Mouse (Mus musculus) mouse embryonic stem cell (cell line): ENCODE data around the gene Kmt5b.

Experiments used
- in situ Hi-C, 2 experiments: fragments of 300-500 bp; cut with MboI; formaldehyde crosslinking; loops; 1 replicate in 1 of 2; 3 replicates in 1 of 2; pipeline ENCODE4 v1.14.3; 2019 to 2020; ENCODE audit warnings: low sequenced_read_pairs in 2 of 2, low pct_unique_long_range_greater_than_20kb in 1 of 2, mixed read lengths in 1 of 2; ENCODE audit not compliant: unreplicated experiment in 1 of 2

The Kmt5b gene

DNA sequence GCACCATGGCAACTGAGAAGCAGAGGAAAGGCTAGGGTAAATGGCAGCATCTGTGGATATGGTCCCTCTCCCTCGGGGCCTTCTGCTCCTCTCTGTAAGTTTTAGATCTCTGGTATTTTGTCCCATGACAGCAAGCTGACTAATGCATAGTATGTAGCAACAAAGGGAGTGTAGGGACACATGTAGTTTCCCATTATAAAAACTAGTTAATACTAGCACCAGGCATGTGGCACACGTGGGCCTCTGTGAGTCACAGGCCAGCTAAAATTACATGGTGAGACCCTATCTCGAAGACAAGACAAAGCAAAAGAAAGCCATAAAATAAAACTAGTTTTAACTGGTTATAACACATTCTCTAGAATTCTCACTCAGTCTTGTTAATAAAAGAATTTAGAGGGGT lies 71.7 kb downstream of the Kmt5b start:
- in situ Hi-C loops: no loop called here

DNA sequence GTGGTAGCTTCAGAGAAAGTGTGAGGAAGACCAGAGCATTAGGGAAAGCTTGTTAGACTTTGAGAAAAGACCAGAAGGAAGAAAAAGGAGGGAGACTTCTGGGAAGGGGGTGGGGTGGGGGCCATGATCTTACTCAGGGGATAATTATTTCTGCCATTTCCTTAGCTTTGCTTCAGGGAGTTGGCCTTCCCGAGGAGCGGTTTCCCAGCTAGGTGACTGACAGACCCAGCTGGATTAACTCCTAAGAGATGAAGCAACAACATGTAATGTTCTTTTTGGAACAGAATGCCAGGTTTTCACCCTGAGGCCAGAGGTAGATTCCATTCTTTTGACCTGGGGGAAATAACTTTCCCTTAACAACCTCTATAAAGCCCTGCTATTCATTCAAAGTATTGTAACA lies 72.5 kb downstream of the Kmt5b start:
- in situ Hi-C loops: no loop called here

DNA sequence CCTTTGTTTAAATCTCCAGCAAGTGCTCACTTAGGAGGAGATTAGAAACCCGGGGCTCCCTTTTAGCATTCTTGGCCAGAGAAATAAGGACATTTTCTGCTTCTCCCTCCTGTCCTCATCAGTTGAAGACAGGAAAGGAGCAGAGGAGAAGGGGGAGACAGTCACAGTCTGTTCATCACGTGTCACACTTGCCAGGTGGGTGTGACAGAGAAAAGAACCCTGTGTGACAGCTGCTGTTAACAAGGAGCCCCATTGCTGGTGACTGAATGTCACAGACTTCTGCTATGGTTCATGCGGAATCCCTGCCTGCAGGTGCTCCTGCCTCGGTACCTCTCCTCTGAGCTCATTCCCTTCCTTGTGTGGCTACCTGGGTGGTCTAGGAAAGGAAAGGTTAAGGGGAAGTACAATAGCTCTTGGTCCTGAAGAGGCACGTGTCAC lies 73.0 kb downstream of the Kmt5b start:
- in situ Hi-C loops: no loop called here

DNA sequence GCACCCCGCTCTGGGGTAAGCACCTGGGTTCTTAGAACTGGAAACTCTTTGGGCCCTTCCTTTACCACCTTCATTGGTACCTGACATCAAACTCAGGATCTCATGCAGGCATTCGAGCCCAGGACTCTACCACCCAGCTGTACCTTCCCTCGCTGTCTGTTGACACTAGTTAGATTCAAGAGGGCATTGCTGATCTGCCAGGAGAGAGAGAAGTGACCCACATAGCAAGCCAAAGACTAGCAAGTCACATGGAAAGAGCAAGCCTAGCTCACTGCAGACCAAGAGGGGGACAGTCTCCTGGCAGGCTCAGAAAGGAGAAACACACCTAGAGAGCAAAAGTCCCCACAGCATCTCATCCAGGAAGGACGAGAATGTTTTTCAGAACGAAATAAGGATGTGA lies 73.5 kb downstream of the Kmt5b start:
- in situ Hi-C loops: no loop called here

DNA sequence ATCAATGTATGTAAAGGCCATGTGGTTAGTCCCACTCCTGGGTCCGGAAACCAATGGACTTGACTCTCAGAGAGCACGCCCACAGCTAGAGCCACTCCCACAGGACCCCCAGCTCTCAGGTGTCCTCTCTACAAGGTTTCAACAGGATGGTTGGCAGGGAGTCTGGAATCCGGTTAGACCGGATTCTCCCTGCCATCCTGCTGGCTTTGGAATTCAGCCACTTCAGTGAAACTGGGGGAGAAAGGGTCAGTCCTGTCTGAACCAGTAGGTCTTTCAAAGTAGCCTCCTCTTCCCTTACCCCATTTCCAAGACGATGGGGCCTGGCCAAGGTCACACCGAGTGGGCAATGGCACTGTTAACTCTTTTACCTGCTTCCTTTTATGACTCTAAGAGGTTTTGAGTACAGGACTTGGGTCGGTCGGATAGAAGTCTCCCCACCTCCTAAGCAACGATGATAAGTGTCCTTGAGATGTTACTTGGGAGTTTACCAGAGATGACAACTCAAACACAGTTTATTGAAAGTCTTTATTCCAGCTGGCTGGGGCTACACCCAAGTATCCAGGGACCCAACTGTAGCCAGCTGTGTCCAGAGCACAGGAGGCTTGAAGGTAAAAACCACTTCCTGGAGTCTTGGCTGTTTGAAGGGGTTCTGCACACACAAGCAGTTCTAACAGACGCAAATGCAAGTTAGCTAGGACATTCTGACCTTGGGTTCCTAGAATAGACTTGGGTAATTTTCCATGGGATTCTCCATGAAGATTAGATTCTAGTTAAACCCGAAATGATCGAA lies 75.3 kb downstream of the Kmt5b start:
- in situ Hi-C loops: no loop called here

DNA sequence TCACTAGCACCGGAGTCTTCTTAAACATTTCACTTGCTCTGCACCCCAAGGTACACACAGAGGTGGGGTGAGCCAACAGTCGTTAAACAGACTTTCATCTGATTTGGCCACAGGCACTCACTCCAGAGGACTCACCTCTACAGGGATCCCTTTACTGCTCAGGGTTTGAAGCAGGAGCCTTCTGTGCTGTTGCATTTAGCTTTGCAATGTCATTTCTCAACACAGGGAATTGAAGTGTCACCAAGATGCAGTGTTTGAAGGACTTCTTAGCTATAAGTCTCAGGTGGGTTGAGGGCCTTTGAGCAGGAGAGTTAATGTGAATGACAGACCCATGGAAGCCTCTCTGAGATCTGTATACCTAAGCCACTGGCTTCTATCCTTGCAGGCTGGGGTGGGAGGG lies 76.4 kb downstream of the Kmt5b start:
- in situ Hi-C loops: no loop called here

DNA sequence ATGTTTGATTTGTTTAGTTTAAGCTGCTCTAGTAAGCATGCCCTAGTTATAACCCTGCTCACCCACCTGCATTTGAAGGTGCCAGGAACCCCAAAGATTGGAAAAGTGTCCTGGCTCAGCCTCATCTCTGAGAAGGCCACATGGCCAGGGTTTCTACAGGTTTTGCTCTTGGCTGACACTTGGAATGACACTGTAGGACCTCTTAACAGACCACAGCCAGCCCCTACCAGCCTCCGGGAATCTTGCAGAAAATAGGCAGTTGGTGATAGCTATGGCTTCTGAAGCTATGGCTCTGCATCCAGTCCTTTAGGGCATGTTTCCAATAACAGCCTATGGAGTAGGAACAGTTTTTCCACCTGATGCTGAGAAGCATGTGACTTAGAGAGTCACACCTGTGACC lies 77.6 kb downstream of the Kmt5b start:
- in situ Hi-C loops: no loop called here

DNA sequence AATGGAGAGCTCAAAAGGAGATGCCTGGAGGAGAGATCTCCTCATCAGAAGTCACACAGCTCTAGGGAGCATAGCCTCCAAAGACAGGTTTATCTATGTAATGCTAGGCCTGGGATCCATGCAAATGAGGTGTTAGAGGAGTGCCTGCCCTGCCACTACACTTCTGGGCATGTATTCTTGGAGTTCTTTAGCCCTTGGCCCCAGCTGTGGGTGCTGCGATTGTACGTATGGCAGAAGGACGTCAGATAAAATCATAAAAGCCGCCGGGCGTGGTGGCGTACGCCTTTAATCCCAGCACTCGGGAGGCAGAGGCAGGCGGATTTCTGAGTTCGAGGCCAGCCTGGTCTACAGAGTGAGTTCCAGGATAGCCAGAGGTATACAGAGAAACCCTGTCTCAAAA lies 78.1 kb downstream of the Kmt5b start:
- in situ Hi-C loops: no loop called here

DNA sequence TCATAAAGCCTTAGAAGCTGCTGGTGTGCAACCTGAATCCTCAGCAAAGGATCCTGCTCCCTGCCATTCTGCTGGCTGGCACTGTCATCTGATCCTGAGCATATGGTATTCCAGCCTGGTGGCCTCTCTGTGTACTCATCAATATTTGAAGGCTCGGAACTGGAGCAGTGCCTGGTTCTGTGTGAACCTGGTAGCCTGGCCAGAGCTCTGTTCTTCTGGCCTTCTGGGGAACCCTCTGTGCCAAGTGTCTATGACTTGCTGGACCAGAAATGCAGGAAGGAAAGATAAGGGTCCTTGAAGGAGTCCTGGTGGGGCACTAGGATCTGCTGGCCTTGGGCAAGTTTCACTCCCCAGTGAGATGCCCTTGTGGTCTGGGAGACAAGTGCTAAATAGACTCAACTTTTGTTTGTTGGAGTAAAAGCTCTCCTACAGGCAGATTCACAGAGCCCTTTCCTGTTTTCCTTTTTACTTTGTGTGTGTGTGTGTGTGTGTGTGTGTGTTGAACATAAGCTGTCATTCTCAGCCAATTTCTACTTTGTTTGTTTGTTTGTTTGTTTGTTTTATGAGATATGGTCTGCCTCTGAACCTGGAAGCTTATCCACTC lies 78.7 kb downstream of the Kmt5b start:
- in situ Hi-C loops: no loop called here

DNA sequence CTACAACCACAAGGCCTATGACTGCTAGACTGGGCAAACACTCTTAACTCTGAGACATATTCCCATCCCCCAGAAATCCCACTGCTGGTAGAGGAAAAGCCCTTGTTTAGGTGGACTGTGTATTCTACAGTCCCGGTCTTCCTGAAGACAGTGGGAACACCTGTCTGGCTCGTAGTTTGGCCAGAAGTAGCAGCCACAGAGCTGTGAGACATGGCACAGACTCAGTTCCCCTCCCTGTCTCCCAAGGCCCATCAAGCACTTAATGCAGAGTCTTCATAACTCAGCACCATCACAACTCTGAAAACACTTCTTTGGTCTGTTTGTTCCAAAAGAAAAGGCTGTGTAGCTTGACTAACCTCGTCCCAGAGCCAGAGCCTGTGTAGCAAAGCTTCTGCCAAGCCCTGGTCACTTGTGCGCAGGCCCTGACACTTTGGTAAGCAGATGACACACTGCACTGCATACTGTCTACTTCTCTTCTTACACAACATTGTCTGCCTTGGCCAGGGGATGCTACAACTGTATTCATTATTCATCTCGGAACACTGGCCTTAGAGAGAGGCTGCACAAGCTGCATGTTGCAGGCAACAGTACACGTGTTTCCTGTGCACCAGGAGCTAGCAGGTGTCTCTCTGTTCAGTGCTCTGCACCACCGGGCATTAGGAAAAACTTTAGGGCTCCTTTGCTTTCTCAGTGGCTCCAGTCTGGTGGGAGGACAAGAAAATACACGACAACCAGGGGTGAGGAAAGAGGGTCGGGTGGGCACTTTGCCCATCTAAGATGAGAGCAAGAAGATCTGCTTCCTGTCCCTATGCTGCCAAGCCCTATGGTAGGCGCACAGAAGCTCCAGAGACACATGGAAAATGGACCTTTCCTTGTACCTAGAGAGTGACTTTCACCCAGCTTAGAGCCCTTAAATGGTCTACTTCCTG lies 79.7 kb downstream of the Kmt5b start:
- in situ Hi-C loops: no loop called here

DNA sequence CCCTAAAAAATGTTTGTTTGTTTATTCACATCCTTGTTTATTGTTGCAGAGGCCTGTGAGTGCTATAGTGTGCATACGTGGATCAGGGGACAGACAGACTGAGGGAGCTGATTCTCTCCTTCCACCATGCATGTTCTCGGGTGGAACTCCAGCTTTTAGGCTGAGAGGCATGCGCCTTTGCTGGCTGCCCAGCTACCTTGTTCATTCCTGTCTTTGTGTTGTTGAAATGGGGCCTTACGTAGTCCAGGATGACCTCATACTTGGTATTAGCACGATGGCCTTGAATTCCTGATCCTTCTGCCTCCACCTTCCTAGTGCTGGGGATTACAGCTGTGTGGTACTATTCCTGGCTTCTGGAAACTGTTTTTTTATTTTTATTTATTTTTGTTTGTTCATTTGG lies 80.5 kb downstream of the Kmt5b start:
- in situ Hi-C loops: no loop called here

DNA sequence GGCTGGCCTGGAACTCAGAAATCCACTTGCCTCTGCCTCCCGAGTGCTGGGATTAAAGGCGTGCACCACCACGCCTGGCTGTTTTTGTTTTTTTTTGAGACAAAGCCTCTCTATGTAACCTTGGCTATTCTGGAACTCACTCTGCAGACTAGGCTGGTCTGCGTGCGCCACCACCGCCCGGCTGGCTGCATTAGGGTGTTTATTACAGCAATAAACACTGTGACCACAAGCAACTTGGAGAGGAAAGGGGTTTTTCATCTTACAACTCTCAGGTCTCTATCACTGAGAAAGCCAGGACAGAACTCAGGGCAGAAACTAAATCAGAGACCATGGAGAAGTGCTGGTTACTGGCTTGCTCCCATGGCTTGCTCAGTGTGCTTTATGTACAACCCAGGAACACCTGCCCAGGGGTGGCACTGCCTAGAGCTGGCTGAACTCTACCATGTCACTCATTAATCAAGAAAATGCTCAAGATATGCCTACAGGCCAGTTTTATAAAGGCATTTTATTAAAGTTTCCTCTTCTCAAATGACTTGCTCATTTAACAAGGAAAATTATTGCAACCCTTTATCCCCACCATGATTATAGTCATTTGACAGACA lies 81.1 kb downstream of the Kmt5b start:
- in situ Hi-C loops: no loop called here

DNA sequence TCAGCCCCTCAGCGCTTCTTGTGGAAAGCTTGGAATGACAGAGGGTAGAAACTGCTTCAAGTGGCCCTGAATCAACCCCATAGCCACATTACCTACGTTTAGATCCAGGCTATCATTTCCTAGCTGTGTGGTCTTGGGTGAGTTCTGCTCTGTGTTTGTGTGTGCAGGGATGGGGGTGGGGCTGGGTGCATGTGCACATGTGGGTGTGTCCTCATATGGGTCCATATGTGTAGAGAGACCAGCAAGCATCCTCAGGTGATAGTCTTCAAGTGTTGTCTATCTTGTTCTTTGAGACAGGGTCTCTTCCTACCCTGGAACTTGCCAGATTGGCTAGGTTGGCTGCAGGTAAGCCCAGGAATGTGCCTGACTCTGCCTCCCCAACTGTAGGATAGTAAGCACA lies 82.0 kb downstream of the Kmt5b start:
- in situ Hi-C loops: no loop called here

DNA sequence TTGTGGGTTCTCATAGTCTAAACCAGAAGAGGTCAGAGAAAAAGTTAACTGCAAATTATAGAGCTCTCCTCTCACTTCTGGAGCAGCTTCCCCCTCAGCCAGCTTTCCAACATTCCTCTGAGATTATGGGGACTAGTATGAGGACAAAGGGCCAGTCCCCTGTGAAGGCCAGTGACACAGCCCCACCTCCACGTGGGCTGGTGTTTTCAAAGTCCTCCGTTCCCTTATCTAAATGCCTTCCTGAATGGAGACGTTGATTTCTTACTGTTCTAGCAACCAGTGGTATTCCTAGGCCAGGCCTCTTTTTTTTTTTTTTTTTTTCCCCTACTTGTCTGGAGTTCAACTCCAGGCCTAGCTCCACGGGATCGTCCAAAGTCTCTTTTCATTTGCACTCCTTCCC lies 82.9 kb downstream of the Kmt5b start:
- in situ Hi-C loops: no loop called here

DNA sequence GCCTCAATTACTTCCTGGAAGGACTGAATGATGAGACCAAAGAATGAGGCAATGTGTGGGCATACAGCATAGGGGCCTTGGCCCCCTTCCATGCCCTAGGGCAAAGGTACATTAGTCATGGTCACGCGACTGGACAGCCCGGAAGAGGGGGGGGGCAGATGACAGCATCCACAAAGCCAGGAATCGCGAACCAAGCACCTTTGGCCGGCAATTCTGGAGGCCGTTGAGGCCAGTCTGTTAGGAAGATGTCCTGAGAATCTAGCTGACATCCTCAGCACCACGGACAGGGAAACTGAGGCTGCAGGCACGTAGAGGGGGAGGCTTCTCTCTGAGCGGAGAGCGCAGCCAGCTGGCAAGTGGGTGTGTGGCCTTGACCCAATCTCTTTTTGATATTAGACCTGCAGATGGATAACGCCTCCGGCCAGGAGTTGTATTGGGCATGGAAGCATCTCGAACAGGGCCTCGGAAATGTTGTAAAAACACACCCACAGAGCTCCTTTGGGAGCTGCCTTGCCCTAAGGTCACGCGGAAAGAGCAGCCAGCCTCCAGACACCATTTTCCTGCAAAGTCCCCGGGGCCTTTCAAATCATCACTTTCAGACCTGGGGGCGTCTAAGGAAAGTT lies 83.7 kb downstream of the Kmt5b start:
- in situ Hi-C loops: no loop called here

DNA sequence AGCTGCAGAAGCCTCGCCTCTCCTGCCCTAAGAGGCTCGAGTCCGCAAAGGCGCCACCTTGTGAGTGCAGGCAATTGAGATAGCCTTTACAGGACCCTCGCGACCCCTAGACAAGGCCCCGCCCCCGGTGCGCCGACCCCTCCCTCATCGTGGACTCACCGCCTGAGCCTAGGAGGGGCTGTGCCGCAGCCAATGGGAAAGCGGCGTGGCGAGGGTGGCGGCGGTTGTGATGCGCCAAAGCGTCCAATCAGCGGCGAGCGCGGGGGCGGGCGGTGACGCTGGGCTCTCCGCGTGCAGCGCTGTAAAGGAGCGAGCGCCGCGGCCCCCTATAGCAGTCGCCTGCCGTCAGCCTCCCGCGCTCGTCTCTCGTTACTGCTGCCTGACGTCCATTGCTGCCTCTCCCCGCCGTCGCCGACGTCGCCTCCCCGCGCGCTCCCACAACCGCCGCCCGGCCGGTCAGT lies 84.3 kb downstream of the Kmt5b start, which contains the start of gene Chka:
Gene Chka, plus strand, starts transcription at position 272 of the 461 bp plus-strand sequence.
- in situ Hi-C loops: no loop called here

DNA sequence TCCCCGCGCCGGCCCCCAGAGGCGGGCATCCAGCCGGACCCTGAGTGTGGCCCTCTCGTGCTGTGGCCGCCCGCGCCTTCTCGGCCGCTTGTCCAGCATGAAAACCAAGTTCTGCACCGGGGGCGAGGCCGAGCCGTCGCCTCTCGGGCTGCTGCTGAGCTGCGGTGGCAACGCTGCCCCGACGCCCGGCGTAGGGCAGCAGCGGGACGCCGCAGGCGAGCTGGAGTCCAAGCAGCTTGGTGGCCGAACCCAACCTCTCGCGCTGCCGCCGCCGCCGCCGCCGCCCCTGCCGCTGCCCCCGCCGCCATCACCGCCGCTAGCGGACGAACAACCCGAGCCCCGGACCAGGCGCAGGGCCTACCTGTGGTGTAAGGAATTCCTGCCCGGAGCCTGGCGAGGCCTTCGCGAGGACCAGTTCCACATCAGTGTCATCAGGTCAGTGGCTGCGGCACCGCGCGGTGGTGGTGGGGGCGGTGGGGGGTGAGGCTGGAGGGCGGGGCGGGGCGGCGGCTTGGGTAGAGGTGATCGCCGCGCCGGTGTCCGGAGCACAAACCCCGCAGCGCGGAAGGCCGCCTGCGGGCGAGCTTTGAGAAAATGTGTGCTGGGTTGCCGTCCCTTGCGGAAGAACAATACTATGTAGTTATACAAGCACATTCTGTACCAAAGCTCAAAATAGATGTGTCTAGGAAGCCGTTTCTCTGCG lies 84.9 kb downstream of the Kmt5b start:
- in situ Hi-C loops: no loop called here

DNA sequence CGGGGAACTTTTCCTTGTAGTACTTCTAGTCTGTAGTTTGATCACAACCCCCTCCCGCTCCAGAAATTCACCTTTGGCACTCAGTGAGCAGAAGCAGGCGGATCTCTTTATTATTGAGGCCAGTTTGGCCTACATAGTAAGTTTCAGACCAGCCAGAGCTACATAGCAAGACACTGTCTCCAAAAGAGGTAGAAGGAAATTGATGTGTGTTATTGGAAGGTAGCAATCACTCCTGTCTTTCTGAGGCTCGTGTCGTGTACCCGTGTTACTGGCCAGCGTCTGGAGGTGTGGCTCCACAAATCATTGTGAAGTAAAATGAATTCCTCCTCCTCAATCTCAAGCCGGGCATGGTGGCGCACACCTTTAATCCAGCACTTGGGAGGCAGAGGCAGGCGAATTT lies 85.9 kb downstream of the Kmt5b start:
- in situ Hi-C loops: no loop called here
